Mouse (Mus musculus): ENCODE measurements around the gene Uhrf1bp1l.
A peak's percentile ranks its signal among the peaks of the same experiment; 100 is the strongest.

DNA sequence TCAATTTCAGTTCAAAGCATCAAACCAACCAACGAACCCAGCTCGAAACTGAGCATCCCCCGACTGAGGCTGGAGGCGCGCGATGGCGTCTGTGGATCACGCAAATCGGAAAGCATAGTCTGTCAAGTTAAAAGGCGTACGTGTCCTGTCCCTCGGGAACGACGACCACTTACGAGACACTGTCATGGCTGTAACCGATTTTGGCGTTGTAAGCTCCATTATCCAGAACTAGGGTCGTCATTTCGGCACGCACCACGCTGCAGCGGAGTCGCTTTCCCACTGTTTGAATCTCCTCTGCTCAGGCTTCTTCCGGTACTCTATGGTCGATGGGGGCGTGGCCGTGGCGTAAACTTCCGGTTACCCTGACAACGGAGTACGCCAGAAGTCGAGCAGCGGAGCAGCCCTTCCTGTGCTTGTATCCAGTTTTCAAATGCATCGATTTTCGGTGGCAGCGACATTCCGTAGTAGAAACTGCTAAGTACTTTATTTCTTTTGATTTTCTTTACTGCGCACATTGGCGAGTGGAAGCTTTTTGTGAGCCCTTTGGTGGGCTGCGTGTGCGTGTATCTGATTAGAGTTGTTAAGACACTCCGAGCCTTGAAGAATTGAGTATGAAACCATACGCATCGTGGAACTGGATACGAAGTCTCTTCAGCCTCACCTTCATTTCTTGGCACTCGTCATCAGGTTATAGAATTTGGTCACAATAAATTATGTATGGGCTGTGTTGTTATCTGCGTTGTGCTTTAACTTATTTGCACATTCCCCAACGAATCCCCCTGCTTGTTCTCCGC, 12.6 kb upstream of the Uhrf1bp1l start, which contains the start of gene Actr6:
- TF ChIP-seq GATA1 (IDR thresholded peaks at IDR 0.05; ENCODE audit: borderline replicate concordance, low read length) (no peak), FLI1 (IDR thresholded peaks at IDR 0.05; ENCODE audit: low read length) (peak; percentile 87)
